Mouse (Mus musculus) T-helper 17 cell (primary cell): ENCODE data around the gene Zfr.
"Not testable (repeated sequence)": the region's sequence is repeated elsewhere in the genome, so short reads cannot be mapped to it uniquely, and the experiment has no call there.

Experiments
- in situ Hi-C, 2 experiments: fragments of 300-600 bp; cut with MboI, MseI; formaldehyde crosslinking; loops; 1 replicate in 1 of 2; 2 replicates in 1 of 2; pipeline ENCODE4 v1.15.1; 2025; ENCODE audit warnings: high pct_unique_total_duplicates in 2 of 2

The Zfr gene

DNA sequence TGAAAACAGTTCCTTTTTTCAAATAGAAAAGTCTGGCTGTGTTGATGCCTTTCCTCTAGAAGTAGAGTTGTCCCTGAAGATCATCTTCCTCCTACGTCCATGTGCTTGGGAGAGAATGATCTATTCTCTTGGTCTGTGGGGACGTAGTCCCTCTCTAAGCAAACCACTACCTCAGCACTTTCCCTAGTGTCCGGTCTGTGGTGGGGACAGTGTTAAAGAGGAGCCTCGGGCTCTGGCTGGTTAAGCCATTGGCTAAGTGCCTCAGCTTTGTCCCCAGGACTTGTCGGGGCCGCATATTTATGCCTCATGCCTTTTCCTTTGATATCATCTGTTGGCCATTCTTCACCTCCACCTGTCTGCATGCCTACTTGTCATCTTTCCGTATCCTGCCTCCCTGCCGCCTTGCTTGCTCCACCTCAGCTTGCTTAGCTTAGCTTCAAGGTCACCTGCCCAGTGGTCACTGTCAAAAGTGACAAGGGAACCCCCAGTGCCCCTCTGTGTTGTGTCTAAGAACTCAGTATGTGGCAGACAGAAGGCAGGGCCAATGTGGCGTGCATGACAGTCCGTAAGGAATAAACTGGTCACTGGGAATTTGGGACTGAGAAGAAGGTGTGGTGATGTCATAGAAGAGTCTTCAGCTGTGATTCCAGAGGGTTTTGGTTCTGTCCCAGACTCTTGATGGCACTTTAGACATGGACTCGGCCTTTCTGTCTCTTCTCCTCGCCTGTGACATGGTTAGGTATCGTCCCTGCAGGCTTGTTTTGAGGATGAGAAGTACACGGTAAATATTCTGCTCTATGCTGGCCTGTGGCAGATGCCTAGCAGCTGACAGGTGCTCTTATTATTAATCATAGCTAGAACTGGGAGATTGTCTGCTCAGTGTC, 97.1 kb downstream of the Zfr start:
- in situ Hi-C loops, result no loop called here

DNA sequence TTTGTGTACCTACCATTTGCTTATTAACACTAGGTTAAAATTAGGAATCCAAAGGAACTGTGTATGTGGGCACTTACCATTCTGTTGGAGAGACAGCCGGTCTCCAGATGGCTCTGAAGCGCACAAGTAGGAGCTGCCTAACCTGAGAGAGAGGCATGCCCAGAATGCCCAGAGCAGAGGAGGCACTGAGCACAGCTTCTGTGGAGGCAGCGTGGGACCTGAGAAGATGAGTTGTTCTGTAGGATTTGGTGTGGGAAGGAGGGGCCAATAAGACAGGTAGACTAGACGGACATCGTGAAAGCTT, 97.7 kb downstream of the Zfr start:
- in situ Hi-C loops, result no loop called here

DNA sequence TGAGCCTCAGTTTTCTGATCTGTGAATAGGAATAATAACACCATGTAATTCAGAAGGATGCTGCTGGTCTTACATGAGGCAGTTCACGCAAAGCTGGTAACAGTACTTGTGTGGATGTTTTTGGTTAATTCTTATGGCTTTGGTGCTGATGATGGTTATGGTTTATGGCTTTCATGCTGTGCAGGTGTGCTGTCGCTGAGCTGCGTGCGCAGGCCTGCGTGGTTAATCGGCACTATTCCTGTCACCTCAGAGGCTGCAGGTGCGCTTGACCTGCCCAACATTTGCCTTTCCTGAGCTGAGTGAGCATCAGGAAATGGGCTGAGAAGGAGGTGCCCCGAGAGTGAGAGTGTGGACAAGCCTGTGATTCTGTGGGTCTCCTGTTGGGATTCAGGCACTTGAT, 98.5 kb downstream of the Zfr start:
- in situ Hi-C loops, result no loop called here

DNA sequence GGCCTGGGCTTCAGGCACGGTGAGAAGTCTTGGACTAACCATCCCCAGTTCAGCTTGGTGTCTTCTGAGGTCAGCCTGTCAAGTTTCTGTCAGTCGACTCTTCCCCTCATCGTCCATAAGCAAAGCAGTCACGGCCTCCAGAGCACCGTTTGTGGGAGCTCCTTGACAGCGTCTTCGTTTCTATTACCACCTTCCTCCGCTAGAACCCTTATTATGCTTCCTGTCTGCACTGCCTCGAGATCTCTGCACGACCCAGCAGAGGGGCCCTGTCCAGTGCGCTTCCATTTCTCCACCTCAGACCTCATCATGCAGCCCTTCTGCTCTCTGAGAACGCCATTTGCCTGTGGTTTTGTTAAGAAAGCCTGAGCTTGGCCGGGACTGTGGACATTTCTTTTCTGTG, 99.2 kb downstream of the Zfr start:
- in situ Hi-C loops, result no loop called here

DNA sequence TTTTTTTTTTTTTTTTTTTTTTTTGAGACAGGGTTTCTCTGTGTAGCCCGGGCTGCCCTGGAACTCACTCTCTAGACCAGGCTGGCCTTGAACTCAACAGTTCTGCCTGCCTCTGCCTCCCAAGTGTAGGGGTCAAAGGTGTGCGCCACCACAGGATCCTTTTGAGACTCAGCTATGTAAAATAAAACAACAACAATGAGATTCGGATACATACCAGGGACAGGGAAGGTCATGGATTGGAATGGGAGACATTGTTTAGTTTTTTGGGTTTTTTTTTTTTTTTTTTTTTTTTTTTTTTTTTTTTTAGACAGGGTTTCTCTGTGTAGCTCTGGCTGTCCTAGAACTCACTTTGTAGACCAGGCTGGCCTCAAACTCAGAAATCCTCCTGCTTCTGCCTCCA, 99.7 kb downstream of the Zfr start:
- in situ Hi-C loops, result not testable (repeated sequence)

DNA sequence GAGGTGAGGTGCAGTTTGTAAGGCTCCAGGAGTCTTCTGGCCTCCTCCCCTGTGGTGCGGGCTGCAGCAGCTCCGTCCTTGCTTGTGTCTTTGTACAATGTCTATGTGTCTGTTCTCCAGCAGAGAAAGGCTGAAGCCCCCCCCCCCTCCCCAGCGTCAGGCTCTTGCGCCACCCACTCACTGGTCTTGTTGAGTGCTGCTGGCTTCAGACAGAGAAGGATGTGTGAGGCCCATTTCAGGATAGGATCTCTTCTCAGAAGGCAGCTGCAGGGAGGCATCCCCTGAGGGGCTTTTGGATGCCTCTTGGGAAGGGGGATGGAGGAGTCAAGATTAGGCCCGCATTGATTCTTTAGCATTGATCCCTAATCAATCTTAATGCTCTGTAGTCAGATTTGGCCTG, 100.2 kb downstream of the Zfr start:
- in situ Hi-C loops, result no loop called here

DNA sequence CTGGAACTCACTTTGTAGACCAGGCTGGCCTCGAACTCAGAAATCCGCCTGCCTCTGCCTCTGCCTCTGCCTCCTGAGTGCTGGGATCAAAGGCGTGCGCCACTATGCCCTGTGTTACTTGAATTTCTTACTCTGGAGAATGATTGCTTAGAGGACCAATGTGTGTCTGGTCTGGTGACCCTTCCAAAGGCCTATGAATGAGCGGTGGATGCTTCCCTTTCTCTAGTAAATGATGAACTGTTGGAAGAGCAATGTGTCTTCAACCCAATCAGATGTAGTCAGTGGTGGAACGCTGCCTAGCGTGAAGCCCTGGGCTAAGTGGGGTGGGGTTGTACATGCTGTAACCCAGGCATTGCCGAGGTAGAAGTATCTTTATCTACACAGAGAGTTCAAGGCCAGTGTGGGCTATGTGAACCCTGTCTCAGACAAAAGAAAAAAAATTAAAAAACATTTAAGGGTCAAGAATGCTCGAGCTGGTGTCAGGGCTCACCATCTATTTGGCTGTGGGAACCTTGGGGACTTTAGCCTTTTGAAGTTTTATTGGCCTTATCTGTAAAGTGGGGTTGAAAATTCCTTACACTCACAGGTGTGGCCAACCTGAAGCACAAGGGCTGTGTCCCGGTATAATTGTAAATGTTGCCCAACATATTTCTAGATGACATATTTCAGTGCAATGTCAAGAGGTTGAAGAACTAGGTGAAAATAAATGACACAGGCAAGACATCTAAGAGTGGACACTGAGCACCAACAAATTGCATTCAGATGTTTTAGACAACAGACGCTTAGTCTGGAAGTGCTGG, 101.2 kb downstream of the Zfr start:
- in situ Hi-C loops, result no loop called here

DNA sequence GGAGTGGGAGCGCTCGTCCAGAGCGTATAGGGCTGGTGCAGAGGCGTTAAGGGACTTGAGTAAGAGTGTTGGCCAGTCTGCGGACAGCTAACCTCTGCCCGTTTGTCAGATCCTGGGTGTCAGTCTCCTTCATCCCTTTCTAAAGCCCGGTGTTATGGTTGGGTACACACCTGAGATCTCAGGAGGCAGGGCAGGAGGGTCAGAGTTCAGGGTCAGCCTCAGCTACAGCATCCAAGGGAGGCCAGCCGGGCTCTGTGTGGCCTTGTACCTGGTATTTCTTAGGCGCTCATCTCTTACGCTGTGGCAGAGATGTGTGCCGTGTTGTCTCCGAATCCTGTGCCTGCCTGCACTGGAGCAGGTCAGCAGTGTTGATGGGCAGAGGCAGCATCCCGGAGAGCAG, 103.5 kb downstream of the Zfr start:
- in situ Hi-C loops, result loop anchor here in 1 of 2 experiments (10.0 kb wide), 1 partner anchor 1126 kb away; no protein-coding TSS in a partner anchor

DNA sequence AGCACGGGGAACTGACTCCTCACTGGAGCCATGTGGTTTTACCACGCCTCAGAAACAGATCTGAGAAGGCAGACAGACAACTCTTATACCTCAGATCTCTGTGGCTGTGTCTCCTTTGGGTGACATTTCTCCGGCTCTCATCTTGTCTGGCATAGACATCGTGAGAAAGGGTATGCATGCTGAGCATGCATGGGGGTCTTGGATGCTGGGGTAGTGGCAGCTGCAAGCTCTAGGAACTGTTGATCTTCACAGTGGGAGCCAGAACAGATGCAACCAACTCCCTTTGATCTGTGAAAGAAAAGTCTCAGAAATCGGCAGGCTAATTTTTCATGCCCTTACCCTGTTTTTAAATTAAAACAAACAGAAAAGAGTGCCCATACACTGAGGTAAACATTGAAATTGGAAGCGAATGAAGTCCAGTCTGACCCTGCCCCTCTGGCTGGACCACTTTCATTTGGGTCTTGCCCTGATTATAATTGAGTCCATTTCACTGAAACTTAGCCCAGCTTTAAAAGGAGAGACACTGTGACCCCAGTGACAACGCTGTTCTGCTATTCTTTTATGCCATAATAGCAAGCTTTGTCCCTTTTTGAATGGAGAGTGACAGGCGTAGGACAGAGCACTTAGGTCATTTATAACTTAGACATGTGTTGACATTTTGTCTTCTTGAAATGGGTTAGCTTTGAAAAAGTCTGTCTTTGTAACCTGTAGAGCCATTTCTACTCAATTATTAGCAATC, 105.1 kb downstream of the Zfr start:
- in situ Hi-C loops, result loop anchor here in 1 of 2 experiments (10.0 kb wide), 1 partner anchor 1128 kb away; no protein-coding TSS in a partner anchor

DNA sequence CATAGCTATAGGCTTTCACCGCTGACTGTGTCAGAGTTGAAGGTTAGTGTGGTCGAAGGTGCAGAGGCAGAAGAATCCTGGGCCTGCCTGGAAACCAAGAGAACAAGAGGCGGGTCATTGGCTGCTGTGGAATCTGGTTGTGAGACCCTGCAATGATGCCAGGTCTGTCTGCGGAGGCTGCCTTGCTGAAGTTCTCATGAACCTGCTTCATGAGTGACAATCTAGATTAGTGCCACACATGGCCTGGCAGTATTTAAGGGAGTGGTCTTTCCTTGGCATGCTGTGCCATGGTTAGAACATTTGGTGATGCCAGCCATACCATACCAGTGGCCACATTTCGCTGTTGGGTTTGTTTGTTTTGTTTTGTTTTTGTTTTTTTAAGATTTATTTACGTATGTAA, 105.8 kb downstream of the Zfr start:
- in situ Hi-C loops, result loop anchor here in 1 of 2 experiments (10.0 kb wide), 1 partner anchor 1129 kb away; no protein-coding TSS in a partner anchor

DNA sequence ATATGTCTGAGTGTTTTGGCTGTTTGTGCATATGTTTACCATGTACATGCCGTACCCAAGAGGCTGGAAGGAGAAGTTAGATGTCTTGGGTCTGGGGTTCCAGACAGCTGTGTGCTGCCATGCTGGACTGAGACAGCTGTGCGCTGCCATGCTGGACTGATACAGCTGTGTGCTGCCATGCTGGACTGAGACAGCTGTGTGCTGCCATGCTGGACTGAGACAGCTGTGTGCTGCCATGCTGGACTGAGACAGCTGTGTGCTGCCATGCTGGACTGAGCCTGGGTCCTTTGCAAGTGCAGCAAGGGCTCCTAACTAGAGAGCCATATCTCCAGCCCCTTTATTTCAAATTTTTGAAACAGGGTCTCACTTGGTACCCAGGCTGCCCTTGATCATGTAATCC, 106.6 kb downstream of the Zfr start:
- in situ Hi-C loops, result loop anchor here in 1 of 2 experiments (10.0 kb wide), 1 partner anchor 1129 kb away; no protein-coding TSS in a partner anchor

DNA sequence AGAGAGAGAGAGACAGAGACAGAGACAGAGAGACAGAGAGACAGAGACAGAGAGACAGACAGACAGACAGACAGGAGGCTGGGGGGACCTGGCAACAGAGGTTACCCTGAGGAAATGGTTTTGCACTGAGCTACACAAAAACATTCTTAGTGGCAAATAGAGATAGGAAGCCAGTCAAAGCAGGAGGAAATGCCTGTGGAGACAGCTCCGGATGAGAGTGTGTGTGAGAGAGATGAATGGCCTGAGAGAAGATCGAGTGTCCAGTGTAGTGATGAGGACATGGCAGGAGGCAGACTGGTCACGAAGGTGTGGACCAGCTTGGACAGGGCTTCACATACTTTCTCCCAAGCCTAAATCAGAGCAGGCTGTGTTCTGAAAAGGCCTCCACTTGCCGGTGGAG, 107.4 kb downstream of the Zfr start:
- in situ Hi-C loops, result loop anchor here in 1 of 2 experiments (10.0 kb wide), 1 partner anchor 1130 kb away; no protein-coding TSS in a partner anchor

DNA sequence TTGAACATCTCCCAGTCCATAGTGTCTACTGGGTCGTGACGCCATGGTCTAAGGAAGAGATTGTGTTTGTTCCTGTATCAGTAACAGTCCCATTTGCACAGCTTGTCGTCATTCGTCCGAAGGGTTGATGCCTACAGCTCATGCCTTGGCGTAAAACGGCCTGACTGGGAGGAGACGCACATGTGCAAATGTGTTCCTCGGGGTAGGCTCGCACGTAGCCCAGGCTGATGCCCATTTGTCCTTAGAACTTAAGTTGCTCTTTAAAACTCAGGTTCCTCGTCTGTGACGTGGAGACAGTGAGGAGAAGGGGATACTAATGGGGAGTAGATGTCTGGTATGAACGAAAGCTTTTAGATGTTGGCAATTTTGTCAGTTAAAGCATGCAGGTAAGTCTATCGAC, 109.3 kb downstream of the Zfr start:
- in situ Hi-C loops, result loop anchor here in 1 of 2 experiments (10.0 kb wide), 1 partner anchor 1132 kb away; no protein-coding TSS in a partner anchor

DNA sequence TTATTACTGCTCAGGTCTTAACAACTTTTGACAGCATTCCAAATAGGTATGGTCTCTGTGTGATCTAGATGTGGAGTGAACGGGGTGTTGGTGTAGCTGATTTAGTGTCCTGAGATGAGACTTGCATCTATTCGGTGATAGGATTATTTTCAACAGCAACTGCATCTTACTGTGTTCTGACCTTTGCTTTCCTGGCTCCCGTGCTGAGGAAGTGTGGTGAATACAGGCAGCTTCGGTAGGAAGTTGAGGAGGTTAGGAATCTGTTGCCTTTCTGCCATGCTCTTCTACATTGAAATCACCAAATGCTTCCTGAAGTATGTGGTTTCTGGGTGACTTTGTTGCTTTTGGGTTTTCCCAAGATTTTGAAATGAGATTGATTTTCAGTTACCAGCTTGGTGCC, 109.7 kb downstream of the Zfr start:
- in situ Hi-C loops, result loop anchor here in 1 of 2 experiments (10.0 kb wide), 1 partner anchor 1133 kb away; no protein-coding TSS in a partner anchor

DNA sequence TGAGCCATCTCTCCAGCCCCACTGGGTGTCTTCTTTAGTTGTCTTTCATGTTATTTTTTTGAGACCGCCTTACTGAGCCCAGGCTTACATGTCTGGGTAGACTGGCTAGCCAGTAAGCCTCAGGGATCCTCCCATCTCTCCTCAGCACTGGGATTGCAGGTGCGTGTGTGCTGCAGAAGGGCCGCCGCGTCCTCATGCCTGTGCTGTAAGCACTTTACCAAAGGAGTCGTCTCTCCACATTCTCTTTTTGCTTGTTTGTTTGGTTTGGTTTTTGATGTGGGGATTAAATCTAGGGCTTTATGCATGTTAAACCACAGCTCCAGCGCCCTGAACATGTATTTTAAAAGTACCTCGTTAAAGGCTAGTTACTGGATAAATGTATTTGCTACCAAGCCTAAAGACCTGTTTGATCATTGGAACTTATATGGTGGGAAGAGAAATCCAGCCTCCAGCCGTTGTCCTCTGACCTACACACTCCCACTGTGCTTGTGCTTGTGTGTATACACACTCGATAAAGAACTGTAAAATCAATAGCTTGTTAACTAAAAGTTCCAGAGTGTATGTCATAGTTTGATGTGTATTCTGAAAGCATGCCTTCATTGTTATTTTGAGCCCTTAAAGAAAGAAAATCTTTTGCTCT, 112.1 kb downstream of the Zfr start:
- in situ Hi-C loops, result loop anchor here in 1 of 2 experiments (10.0 kb wide), 1 partner anchor 1135 kb away; no protein-coding TSS in a partner anchor

DNA sequence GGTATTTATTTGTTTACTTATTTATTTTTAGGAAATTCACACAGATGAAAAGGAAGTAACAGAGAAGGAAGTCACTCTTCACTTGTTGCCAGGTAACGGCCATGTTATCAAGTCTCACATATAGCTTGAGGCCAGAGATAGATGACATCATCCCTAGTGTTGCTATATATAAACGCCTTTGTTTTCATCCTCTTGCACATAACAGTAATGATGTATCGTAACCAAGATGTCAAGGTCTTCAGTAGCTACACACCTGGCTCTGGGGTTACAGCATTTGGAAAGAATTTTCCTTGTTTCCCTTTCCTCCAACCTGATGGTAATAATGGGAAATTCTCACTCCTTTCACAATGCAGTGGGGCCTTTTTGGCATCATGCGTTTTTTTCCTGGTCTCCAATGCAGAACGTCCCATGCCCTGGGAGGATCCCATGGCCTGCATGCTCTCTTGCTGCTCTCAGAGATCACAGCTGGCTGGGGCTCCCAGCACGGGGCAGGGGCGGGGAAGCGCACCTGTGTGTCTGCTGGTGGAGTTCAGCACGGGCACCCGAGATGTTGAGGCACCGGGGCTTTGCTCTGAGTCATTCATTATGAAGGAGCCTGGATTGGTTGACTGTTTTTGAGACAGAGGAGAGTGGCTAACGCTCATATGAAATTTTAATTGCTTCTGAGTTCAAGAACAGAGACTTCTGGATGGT, 112.8 kb downstream of the Zfr start:
- in situ Hi-C loops, result no loop called here

DNA sequence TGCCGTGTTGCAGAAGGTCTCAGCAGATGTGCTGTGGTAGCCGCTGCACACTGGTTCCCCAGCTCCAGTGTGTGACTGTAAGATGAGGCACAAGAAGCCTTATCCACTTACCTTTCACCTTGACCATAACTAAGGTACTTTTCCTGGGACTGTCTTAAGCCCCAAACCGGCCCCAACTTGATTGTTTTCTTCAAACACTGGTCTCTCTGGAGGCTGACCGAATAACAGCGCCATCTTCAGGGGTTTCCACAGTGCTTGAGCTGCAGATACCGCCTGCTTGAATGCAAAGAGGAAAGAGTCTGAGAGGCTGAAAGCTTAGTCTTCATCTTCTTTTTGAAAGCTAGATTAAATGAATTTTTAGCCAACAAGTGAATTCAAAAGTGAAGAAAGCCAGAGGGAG, 113.8 kb downstream of the Zfr start:
- in situ Hi-C loops, result no loop called here

DNA sequence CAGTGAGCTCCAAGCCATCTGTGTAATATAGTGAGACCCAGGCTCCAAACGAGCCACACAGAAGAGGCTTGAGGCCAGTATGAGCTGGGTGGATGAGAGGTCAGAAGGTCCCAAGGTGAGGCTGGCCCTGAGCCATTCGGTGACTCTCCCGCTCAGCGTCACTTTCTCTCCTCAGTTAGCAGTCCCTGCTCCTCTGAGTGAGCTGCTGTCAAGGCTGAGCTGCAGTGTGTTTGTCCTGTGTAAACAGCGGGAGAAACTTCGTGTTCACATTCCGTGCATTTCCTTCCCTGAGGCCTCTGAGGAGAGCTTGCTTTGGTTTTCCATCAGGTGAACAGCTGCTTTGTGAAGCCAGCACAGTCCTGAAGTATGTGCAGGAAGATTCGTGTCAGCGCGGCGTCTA, 114.8 kb downstream of the Zfr start:
- in situ Hi-C loops, result no loop called here

DNA sequence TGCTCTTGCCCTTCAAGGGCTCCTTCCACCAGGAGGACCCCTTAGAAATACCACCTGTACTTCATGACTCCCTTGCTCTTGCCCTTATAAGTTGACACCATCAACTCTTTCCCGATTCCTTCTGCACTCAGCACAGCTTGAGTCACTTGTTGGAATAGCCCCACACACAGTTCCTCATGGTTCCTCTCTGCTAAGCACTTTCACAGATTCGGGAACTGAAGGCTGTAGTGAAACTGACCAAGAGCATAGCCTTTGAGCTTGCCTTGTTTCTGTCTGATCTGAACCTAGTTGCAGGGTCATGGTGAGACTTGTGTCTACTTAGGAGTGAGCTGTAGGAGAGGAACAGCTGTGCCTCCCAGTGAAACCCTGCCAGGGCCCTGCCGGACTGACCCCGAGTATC, 115.4 kb downstream of the Zfr start:
- in situ Hi-C loops, result no loop called here
